Mouse (Mus musculus) right cerebral cortex, postnatal 14 days (tissue): Measurements from ENCODE around the gene Slc16a5.
A peak's percentile ranks its signal among the peaks of the same experiment; 100 is the strongest.
"Not testable (repeated sequence)": the region's sequence is repeated elsewhere in the genome, so short reads cannot be mapped to it uniquely, and the experiment has no call there.

ENCODE experiments used
- DNase-seq: peaks from one replicate; pipeline ENCODE4 v3.0.0; 2022

Gene Slc16a5

GRCm38 (mm10) chr11:115483278-115483677 is 21.0 kb downstream of the Slc16a5 start:
- no peak for DNase-seq

GRCm38 (mm10) chr11:115483726-115484125 is 21.5 kb downstream of the Slc16a5 start:
- peak; percentile 76 for DNase-seq

GRCm38 (mm10) chr11:115485155-115485554 is 22.9 kb downstream of the Slc16a5 start:
- no peak for DNase-seq

- no peak for DNase-seq
These were observed 26.4 kb downstream of the Slc16a5 start for GRCm38 (mm10) chr11:115488551-115489104.

GRCm38 (mm10) chr11:115490441-115491355 is 28.4 kb downstream of the Slc16a5 start:
- no peak for DNase-seq

GRCm38 (mm10) chr11:115491356-115492083 is 29.2 kb downstream of the Slc16a5 start, which contains the start of gene Nt5c:
Gene Nt5c, minus strand, starts transcription at chr11:115491862.
- DNase-seq: peak; percentile 81

GRCm38 (mm10) chr11:115492387-115492786 is 30.1 kb downstream of the Slc16a5 start:
- DNase-seq: no peak

GRCm38 (mm10) chr11:115496559-115496958 is 34.3 kb downstream of the Slc16a5 start:
- not testable (repeated sequence) for DNase-seq

GRCm38 (mm10) chr11:115502636-115503035 is 40.4 kb downstream of the Slc16a5 start:
- DNase-seq: no peak

GRCm38 (mm10) chr11:115506586-115506985 is 44.3 kb downstream of the Slc16a5 start:
- no peak for DNase-seq

GRCm38 (mm10) chr11:115508061-115508460 is 45.8 kb downstream of the Slc16a5 start:
- DNase-seq: no peak

- peak; percentile 27 for DNase-seq
These were observed 47.7 kb downstream of the Slc16a5 start for GRCm38 (mm10) chr11:115509773-115510506.

GRCm38 (mm10) chr11:115510507-115510888 is 48.2 kb downstream of the Slc16a5 start:
- DNase-seq: no peak

GRCm38 (mm10) chr11:115511121-115511520 is 48.8 kb downstream of the Slc16a5 start:
- DNase-seq: no peak

- no peak for DNase-seq
These were observed 49.7 kb downstream of the Slc16a5 start for GRCm38 (mm10) chr11:115512004-115512403.

- DNase-seq: no peak
These were observed 50.3 kb downstream of the Slc16a5 start for GRCm38 (mm10) chr11:115512407-115513183.

- DNase-seq: peak; percentile 59
These were observed 51.3 kb downstream of the Slc16a5 start for GRCm38 (mm10) chr11:115513271-115514237.

GRCm38 (mm10) chr11:115514238-115514663 is 52.0 kb downstream of the Slc16a5 start, which contains the start of gene Jpt1:
Gene Jpt1, minus strand, starts transcription at chr11:115514387.
- peak; percentile 94 for DNase-seq

- DNase-seq: no peak
These were observed 52.7 kb downstream of the Slc16a5 start for GRCm38 (mm10) chr11:115515021-115515420.

GRCm38 (mm10) chr11:115516942-115517341 is 54.7 kb downstream of the Slc16a5 start:
- DNase-seq: no peak
